8 mouse cellular contexts compared by ENCODE assay signal in genomic region chr7:109707023-109707785, GRCm38 (mm10). TPM values are rescaled to one million over a fixed set of nuclear protein-coding genes. Genes with fewer than 3 reads are reported as not detected.
A peak's percentile ranks its signal among the peaks of the same experiment; 100 is the strongest.
DNase-seq lines count a peak whose midpoint lies in the region; ATAC-seq and TF ChIP-seq lines count a peak whose summit lies in the region.
"Had no signal": no experiment of that assay in that cellular context is flagged by ENCODE, and none has a peak within 500 bp of the region (broad histone marks: within the 10 kb centered on the region; RNA-seq: fewer than 3 reads in every experiment).

No protein-coding gene starts in this region.

- H3K9me3 ChIP-seq in midbrain, embryonic 11.5 days (ENCODE audit: control insufficient read depth, low read length) = no peaks in the 10 kb centered on the region
- H3K9me3 ChIP-seq in midbrain, embryonic 16.5 days (replicated peaks; ENCODE audit: control insufficient read depth, low read length, poor library complexity, severe bottlenecking) = no peaks in the 10 kb centered on the region
- H3K9me3 ChIP-seq in heart, postnatal 0 days (replicated peaks; ENCODE audit: control insufficient read depth, low read length) = no peaks in the 10 kb centered on the region

- 0 out of 2 replicates have a peak, but pooled peaks cover 2% of the 10 kb centered on the region for H3K36me3 ChIP-seq in midbrain, embryonic 11.5 days (ENCODE audit: control insufficient read depth, insufficient read depth, low read length)
- H3K36me3 ChIP-seq in midbrain, embryonic 16.5 days (ENCODE audit: control insufficient read depth, insufficient read depth, low read length) = peaks cover 3% of the 10 kb centered on the region; the same call in 1 of the 2 replicates
- peaks cover 9% of the 10 kb centered on the region for H3K36me3 ChIP-seq in heart, postnatal 0 days (replicated peaks; ENCODE audit: control insufficient read depth, insufficient read depth, low read length)
- peaks cover 6% of the 10 kb centered on the region; the same call in 1 of the 2 replicates for H3K36me3 ChIP-seq in splenic B cell, adult 2 months (ENCODE audit: control insufficient read depth, insufficient read depth, low read length, poor library complexity, severe bottlenecking)

- ATAC-seq in midbrain, embryonic 11.5 days (ENCODE audit: low FRiP score) = no peak
- ATAC-seq in midbrain, embryonic 16.5 days = no peak
- ATAC-seq in heart, postnatal 0 days (ENCODE audit: insufficient read depth, low read depth) = no peak

- WGBS in midbrain, embryonic 11.5 days = 64% methylated on average over 4 of the region's 4 CpGs
- 50% methylated on average over 4 of the region's 4 CpGs for WGBS in midbrain, embryonic 16.5 days
- WGBS in heart, postnatal 0 days = 36% methylated on average over 4 of the region's 4 CpGs
- 25% methylated on average over 4 of the region's 4 CpGs for whole genome bisulfite sequencing in lung, adult 2 months

- peak; percentile 84 for TF ChIP-seq CTCF in heart, postnatal 0 days (IDR thresholded peaks at IDR 0.05; ENCODE audit: low read depth)
- peak; percentile 48; the same call in 1 of the 2 replicates for TF ChIP-seq CTCF in lung, adult 2 months (IDR thresholded peaks at IDR 0.05; ENCODE audit: insufficient read depth, low read length)

- H3K27ac ChIP-seq in midbrain, embryonic 11.5 days (ENCODE audit: low read depth, low read length) = no peak overlapping the region
- H3K27ac ChIP-seq in midbrain, embryonic 16.5 days (ENCODE audit: low read length) = no peak overlapping the region
- H3K27ac ChIP-seq in heart, postnatal 0 days (ENCODE audit: low read depth) = no peak overlapping the region

- TF ChIP-seq POLR2A in lung, adult 2 months (IDR thresholded peaks at IDR 0.05; ENCODE audit: borderline replicate concordance, extremely low read depth, low read depth, low read length) = no peak

- H3K4me2 ChIP-seq in midbrain, embryonic 11.5 days = no peak overlapping the region
- no peak overlapping the region for H3K4me2 ChIP-seq in midbrain, embryonic 16.5 days (ENCODE audit: low read length)
- H3K4me2 ChIP-seq in heart, postnatal 0 days (ENCODE audit: low read depth, low read length) = no peak overlapping the region

- DNase-seq in midbrain, embryonic 11.5 days (ENCODE audit: low spot score, missing footprints) = peak; percentile 39
- peak; percentile 36 for DNase-seq in R1 (ENCODE audit: low read depth, low spot score)
- DNase-seq in cerebellum, adult 9-10 months = peak; percentile 81
- DNase-seq in heart, postnatal 0 days (ENCODE audit: low spot score) = peak; percentile 75
- peak; percentile 60 for DNase-seq in lung, adult 2 months
- DNase-seq in splenic B cell, adult 2 months (ENCODE audit: low read depth, low spot score) = peak; percentile 73

- peaks cover 3% of the 10 kb centered on the region; the same call in 1 of the 2 replicates for H3K4me1 ChIP-seq in midbrain, embryonic 11.5 days (ENCODE audit: control insufficient read depth, insufficient read depth, low read length)
- H3K4me1 ChIP-seq in midbrain, embryonic 16.5 days (ENCODE audit: control insufficient read depth, insufficient read depth, low read length) = 0 out of 2 replicates have a peak, but pooled peaks cover 2% of the 10 kb centered on the region
- H3K4me1 ChIP-seq in heart, postnatal 0 days (ENCODE audit: control insufficient read depth, insufficient read depth) = peaks cover 18% of the 10 kb centered on the region; the same call in 1 of the 2 replicates
- peaks cover 16% of the 10 kb centered on the region for H3K4me1 ChIP-seq in lung, adult 2 months (ENCODE audit: control insufficient read depth, insufficient read depth, low read length)

- H3K9ac ChIP-seq in midbrain, embryonic 11.5 days (ENCODE audit: low read length) = no peak overlapping the region
- H3K9ac ChIP-seq in midbrain, embryonic 16.5 days (ENCODE audit: low read depth, low read length) = no peak overlapping the region
- H3K9ac ChIP-seq in heart, postnatal 0 days (replicated peaks; ENCODE audit: low read depth, low read length) = no peak overlapping the region

- no peak for TF ChIP-seq EP300 in heart, postnatal 0 days (IDR thresholded peaks at IDR 0.05; ENCODE audit: low read depth)

- peaks cover 8% of the 10 kb centered on the region for H3K27me3 ChIP-seq in midbrain, embryonic 11.5 days (ENCODE audit: control insufficient read depth, insufficient read depth, low read length)
- H3K27me3 ChIP-seq in midbrain, embryonic 16.5 days (ENCODE audit: control insufficient read depth, insufficient read depth, low read depth, low read length) = no peaks in the 10 kb centered on the region
- H3K27me3 ChIP-seq in heart, postnatal 0 days (ENCODE audit: control insufficient read depth, insufficient read depth, low read length) = no peaks in the 10 kb centered on the region
- H3K27me3 ChIP-seq in splenic B cell, adult 2 months (ENCODE audit: control insufficient read depth, insufficient read depth, low read length, poor library complexity, severe bottlenecking) = no peaks in the 10 kb centered on the region

- no peak overlapping the region for H3K4me3 ChIP-seq in midbrain, embryonic 11.5 days (ENCODE audit: low read depth, low read length)
- no peak overlapping the region for H3K4me3 ChIP-seq in midbrain, embryonic 16.5 days (ENCODE audit: low read depth, low read length)
- no peak overlapping the region for H3K4me3 ChIP-seq in heart, postnatal 0 days (ENCODE audit: low read depth, low read length)
- no peak overlapping the region for H3K4me3 ChIP-seq in lung, adult 2 months (replicated peaks; ENCODE audit: extremely low read depth, low read depth, low read length)

RNA-seq across cellular contexts. Expression of gene Akip1, which starts 3.7 kb away (rescaled TPM):
- 19.4 and 20.7 TPM in 2 replicates for polyA plus RNA-seq in midbrain, embryonic 11.5 days (2014; fragmentation: Nextera tagmentation; extraction: Ambion mirVana)
- 13.3 and 13.9 TPM in 2 replicates for polyA plus RNA-seq in midbrain, embryonic 16.5 days (2015; fragmentation: Nextera tagmentation; extraction: Ambion mirVana)
- total RNA-seq in heart, postnatal 0 days (2014; rRNA removed; ENCODE audit: low replicate concordance) = 6.9 and 14.8 TPM in 2 replicates
- 29.5 and 32.7 TPM in 2 replicates for polyA plus RNA-seq in heart, postnatal 0 days (2015; fragmentation: Nextera tagmentation; extraction: Ambion mirVana)
- 16.3 and 18.3 TPM in 2 replicates for polyA plus RNA-seq in lung, adult 2 months (2012; rRNA removed)

RNA-seq across cellular contexts. Expression of gene St5, which starts 3.8 kb away (rescaled TPM):
- polyA plus RNA-seq in midbrain, embryonic 11.5 days (2014; fragmentation: Nextera tagmentation; extraction: Ambion mirVana) = 37.9 and 41.6 TPM in 2 replicates
- 18.6 and 18.8 TPM in 2 replicates for polyA plus RNA-seq in midbrain, embryonic 16.5 days (2015; fragmentation: Nextera tagmentation; extraction: Ambion mirVana)
- total RNA-seq in heart, postnatal 0 days (2014; rRNA removed; ENCODE audit: low replicate concordance) = 58.8 and 60.7 TPM in 2 replicates
- polyA plus RNA-seq in heart, postnatal 0 days (2015; fragmentation: Nextera tagmentation; extraction: Ambion mirVana) = 26.9 and 28.8 TPM in 2 replicates
- polyA plus RNA-seq in lung, adult 2 months (2012; rRNA removed) = 89.9 and 123 TPM in 2 replicates

RNA-seq across cellular contexts. Expression of gene BC051019, which starts 16.4 kb away (rescaled TPM):
- not detected in 2 replicates for polyA plus RNA-seq in midbrain, embryonic 11.5 days (2014; fragmentation: Nextera tagmentation; extraction: Ambion mirVana)
- 0.25 and 0.44 TPM in 2 replicates for polyA plus RNA-seq in midbrain, embryonic 16.5 days (2015; fragmentation: Nextera tagmentation; extraction: Ambion mirVana)
- total RNA-seq in heart, postnatal 0 days (2014; rRNA removed; ENCODE audit: low replicate concordance) = 0.27 TPM in 1 of 2 replicates, not detected in the other
- polyA plus RNA-seq in heart, postnatal 0 days (2015; fragmentation: Nextera tagmentation; extraction: Ambion mirVana) = 0.48 TPM in 1 of 2 replicates, not detected in the other
- 17.8 and 19.7 TPM in 2 replicates for polyA plus RNA-seq in lung, adult 2 months (2012; rRNA removed)
- total RNA-seq: hematopoietic stem cell, adult 5-6 weeks had no signal

RNA-seq across cellular contexts. Expression of gene Ascl3, which starts 24.3 kb away (rescaled TPM):
- polyA plus RNA-seq in midbrain, embryonic 11.5 days (2014; fragmentation: Nextera tagmentation; extraction: Ambion mirVana) = 0.20 TPM in 1 of 2 replicates, not detected in the other
- 0.28 and 0.63 TPM in 2 replicates for polyA plus RNA-seq in midbrain, embryonic 16.5 days (2015; fragmentation: Nextera tagmentation; extraction: Ambion mirVana)
- not detected in 2 replicates for total RNA-seq in heart, postnatal 0 days (2014; rRNA removed; ENCODE audit: low replicate concordance)
- 0.34 TPM in 1 of 2 replicates, not detected in the other for polyA plus RNA-seq in heart, postnatal 0 days (2015; fragmentation: Nextera tagmentation; extraction: Ambion mirVana)
- 0.38 and 0.62 TPM in 2 replicates for polyA plus RNA-seq in lung, adult 2 months (2012; rRNA removed)
- total RNA-seq: hematopoietic stem cell, adult 5-6 weeks had no signal

RNA-seq across cellular contexts. Expression of gene Tmem9b, which starts 45.5 kb away (rescaled TPM):
- polyA plus RNA-seq in midbrain, embryonic 11.5 days (2014; fragmentation: Nextera tagmentation; extraction: Ambion mirVana) = 63.9 and 69.4 TPM in 2 replicates
- 125 and 136 TPM in 2 replicates for polyA plus RNA-seq in midbrain, embryonic 16.5 days (2015; fragmentation: Nextera tagmentation; extraction: Ambion mirVana)
- 111 and 142 TPM in 2 replicates for total RNA-seq in heart, postnatal 0 days (2014; rRNA removed; ENCODE audit: low replicate concordance)
- polyA plus RNA-seq in heart, postnatal 0 days (2015; fragmentation: Nextera tagmentation; extraction: Ambion mirVana) = 72.9 and 74.8 TPM in 2 replicates
- 45.4 and 60.4 TPM in 2 replicates for polyA plus RNA-seq in lung, adult 2 months (2012; rRNA removed)

Comparison
In these comparisons a context has a peak if more than half of its experiments do, and no peak if none do; other contexts are left out.
1. RNA of gene BC051019, which starts 16.4 kb away (polyA plus RNA-seq): 17.8 to 19.7 TPM in lung, adult 2 months; 0.25 to 0.44 TPM in midbrain, embryonic 16.5 days, not detected in midbrain, embryonic 11.5 days and 0.48 TPM in heart, postnatal 0 days; every median in the first group is over 10 times any median in the second.
2. Peak in every context shown above with its lines, with median percentiles within 50 percentile points of each other: DNase-seq.